Mouse (Mus musculus) heart, embryonic 16.5 days (tissue): ENCODE results near the gene Ankrd13b. TPM values are rescaled to one million over a fixed set of nuclear protein-coding genes. Genes with fewer than 3 reads are reported as not detected.
A peak's percentile ranks its signal among the peaks of the same experiment; 100 is the strongest.

Experiments used
- ATAC-seq: fragments of 200-750 bp; cut with Nextera tagmentation; replicated peaks from 2 replicates; pipeline ENCODE4 v1.8.0; 2017; ENCODE audit warnings: moderate number of reproducible peaks; ENCODE audit not compliant: insufficient read depth, low FRiP score; ENCODE audit errors: extremely low read depth
- H3K27ac ChIP-seq: fragments of 300-500 bp; sonication (generic); 2 replicates; pipeline ENCODE4 v1.5.1; 2014; ENCODE audit warnings: mild to moderate bottlenecking, low read length, control low read depth, moderate library complexity
- H3K27me3 ChIP-seq: fragments of 300-500 bp; sonication (generic); 2 replicates; pipeline ENCODE4 v1.6.1; 2014; ENCODE audit warnings: low read length, mixed read lengths; ENCODE audit not compliant: control insufficient read depth, insufficient read depth
- H3K36me3 ChIP-seq: fragments of 300-500 bp; sonication (generic); 2 replicates; pipeline ENCODE4 v1.6.1; 2014; ENCODE audit not compliant: control insufficient read depth, insufficient read depth
- H3K4me1 ChIP-seq: fragments of 300-500 bp; sonication (generic); 2 replicates; pipeline ENCODE4 v1.6.1; 2014; ENCODE audit warnings: low read length, mixed read lengths; ENCODE audit not compliant: control insufficient read depth, insufficient read depth
- H3K4me2 ChIP-seq: fragments of 300-500 bp; sonication (generic); 2 replicates; pipeline ENCODE4 v1.6.1; 2014; ENCODE audit warnings: low read depth, mild to moderate bottlenecking, control low read depth, low read length
- H3K4me3 ChIP-seq: fragments of 300-500 bp; sonication (generic); 2 replicates; pipeline ENCODE4 v1.5.1; 2014; ENCODE audit warnings: mild to moderate bottlenecking, control low read depth, low read length
- H3K9ac ChIP-seq: fragments of 300-500 bp; sonication (generic); 2 replicates; pipeline ENCODE4 v1.6.1; 2014; ENCODE audit warnings: low read length, control low read depth
- H3K9me3 ChIP-seq: fragments of 300-500 bp; sonication (generic); replicated peaks from 2 replicates; pipeline ENCODE4 v1.6.1; 2016; ENCODE audit warnings: low read length; ENCODE audit not compliant: control insufficient read depth
- WGBS: fragments of 180-500 bp; shearing (Covaris S2); extraction: QIAGEN DNeasy Blood & Tissue Kit; methylation state at CpG from one replicate; pipeline ENCODE4 v1.1.7; 2014; 5-methylcytosine and 5-hydroxymethylcytosine counted together
- polyA plus RNA-seq: library from polyadenylated mRNA; unstranded; fragments of >200 nt; fragmentation: Nextera tagmentation; extraction: Ambion mirVana; gene quantifications from 2 replicates; pipeline ENCODE4 v1.2.1, GENCODE M21; 2015

Ankrd13b gene
- polyA plus RNA-seq, 1 experiment from 2014 or later, result 2.0 TPM

DNA sequence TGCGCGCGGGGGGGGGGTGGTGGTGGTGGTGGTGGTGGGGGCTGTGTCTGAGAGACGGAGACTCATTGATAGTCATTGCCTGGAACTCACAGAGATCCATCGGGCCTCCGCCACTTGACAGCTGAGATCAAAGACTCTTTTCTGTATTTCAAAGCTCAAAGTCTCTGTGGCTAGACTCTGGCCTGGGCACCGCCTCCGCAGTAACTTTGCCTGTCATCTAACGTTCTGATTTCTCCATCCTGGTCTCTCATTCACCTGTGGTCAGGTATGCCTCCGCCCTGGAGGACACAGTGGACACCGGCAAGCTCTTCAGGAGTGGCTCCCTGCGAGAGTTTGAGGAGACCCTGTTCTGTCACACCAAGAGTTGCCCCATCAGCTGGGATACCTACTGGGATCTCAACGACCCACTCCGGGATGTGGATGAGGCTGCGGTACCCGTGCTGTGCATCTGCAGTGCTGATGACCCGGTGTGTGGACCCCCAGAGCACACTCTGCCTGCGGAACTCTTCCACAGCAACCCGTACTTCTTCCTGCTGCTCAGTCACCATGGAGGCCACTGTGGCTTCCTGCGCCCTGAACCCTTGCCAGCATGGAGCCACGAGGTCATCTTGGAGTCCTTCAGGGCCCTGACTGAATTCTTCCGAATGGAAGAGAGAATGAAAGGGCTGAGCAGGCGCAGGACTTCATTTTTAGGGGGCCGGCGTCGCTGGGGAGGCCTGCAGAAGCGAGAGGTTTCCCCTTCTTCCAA lies 28.7 kb upstream of the Ankrd13b start:
- Histone ChIP-seq H3K27ac (peak overlapping the region; percentile 59; the same call in 1 of the 2 replicates), H3K4me2 (peak overlapping the region; percentile 10; the same call in 1 of the 2 replicates)
- no peak for ATAC-seq

DNA sequence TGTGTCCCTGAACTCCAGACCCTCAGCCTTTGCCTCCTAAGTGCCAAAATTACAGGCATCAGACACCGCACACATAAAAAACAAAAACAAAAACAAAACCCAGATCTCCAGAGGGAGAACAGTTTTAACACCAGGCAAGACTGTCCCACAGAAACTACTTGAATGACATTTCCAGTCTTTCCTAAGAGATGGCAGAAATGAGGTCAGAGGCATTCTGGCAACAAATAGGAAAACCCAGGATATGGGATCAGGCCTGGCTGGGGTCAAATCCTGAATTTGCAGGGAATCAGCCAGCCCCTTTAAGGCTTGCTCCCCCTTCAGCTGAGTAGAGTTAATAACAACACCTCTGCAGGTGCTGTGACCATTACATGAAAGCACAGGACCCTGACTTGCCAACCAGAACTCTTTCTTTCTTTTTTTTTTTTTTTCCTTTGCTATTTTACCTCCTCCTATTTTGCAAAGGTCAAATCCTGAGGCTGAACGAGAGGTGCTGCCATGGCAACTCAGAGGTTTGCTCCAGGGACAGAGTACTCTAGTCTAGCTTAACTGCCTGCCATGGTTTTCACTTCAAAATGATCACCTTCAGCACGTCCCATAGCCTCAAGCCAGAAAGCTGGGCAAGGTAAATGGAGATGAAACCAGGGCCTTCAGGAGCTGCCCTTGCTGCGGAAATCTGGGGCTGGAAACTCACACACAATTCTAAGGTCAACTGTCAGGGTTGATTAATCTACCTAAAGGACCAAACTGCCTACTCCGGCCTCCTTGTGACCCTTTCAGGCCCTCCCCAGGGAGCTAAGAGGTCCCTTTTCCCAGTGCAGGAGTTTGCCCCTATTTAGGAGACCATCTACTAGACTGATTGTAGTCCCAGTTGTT lies 27.3 kb upstream of the Ankrd13b start:
- peaks cover 25% of the 10 kb centered on the region for H3K4me1 ChIP-seq
- ATAC-seq, result no peak
- 82% methylated on average over 5 of the region's 5 CpGs for WGBS
- no peaks in the 10 kb centered on the region for H3K9me3 ChIP-seq
- no peak overlapping the region for H3K4me3 ChIP-seq
- H3K4me2 ChIP-seq, result peak overlapping the region; percentile 23
- H3K9ac ChIP-seq, result no peak overlapping the region
- peaks cover 4% of the 10 kb centered on the region; the same call in 1 of the 2 replicates for H3K27me3 ChIP-seq
- no peak overlapping the region for H3K27ac ChIP-seq
- no peaks in the 10 kb centered on the region for H3K36me3 ChIP-seq

More for the DNA sequence above, 28.7 kb upstream of the Ankrd13b start:
- Histone ChIP-seq H3K9ac (no peak overlapping the region), H3K9me3 (no peaks in the 10 kb centered on the region), H3K4me3 (no peak overlapping the region), H3K36me3 (no peaks in the 10 kb centered on the region), H3K27me3 (peaks cover 4% of the 10 kb centered on the region; the same call in 1 of the 2 replicates), H3K4me1 (peaks cover 18% of the 10 kb centered on the region)
- 77% methylated on average over 27 of the region's 27 CpGs for WGBS

- Histone ChIP-seq H3K9me3 (no peaks in the 10 kb centered on the region), H3K36me3 (no peaks in the 10 kb centered on the region), H3K4me2 (peak within 1 kb of the TSS; percentile 98), H3K27me3 (peaks cover 4% of the 10 kb centered on the region; the same call in 1 of the 2 replicates), H3K27ac (peak within 1 kb of the TSS; percentile 58), H3K9ac (peak within 1 kb of the TSS; percentile 75), H3K4me3 (peak within 1 kb of the TSS; percentile 74), H3K4me1 (peaks cover 25% of the 10 kb centered on the region)
- ATAC-seq, result no peak
- WGBS, result 13% methylated on average over 39 of the region's 39 CpGs
Measured at GRCm38 (mm10) chr11:77515637-77516552, 26.4 kb upstream of the Ankrd13b start, which contains the start of gene Trp53i13. Trp53i13 (minus strand) TSS chr11:77515980.

DNA sequence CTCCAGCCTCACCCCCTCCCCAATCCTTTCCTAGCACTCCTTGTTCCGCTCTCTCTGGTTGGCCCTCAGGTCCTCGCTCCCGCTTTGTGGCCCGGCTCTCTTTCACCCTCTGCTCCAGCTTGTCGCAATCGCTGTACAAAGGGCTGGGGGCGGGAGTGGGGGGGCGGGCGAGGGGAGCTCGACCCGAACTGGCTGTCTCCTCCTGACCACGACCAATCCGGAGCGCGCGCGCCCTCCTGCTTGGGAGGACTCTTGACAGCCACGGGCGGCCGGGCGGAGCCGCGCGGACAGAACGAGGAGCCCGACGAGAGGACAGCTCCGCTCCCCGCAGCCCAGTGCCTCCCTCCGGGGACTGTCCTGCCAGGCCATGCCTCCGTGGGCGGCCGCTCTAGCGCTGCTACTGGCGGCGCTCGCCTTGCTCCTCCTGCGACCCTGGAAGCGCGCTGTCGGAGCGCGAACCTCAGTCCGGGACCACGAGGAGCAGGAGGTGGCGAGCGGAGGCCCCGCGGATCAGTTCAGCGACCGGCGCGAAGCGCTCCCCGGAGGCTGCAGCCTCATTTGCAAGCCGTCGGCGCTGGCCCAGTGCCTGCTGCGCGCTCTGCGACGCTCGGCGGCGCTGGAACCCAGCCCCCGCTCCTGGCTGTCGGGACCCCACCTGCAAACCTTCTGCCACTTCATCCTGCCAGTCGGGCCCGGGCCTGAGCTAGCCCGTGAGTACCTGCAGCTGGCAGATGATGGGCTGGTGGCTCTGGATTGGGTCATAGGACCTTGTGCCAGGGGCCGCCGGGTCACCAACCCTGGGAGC lies 25.6 kb upstream of the Ankrd13b start, which contains the start of gene Abhd15:
Gene Abhd15, plus strand, starts transcription at position 290 of the 805 bp plus-strand sequence.
- ATAC-seq, result peak; percentile 44
- under 1% methylated on average over 72 of the region's 72 CpGs for WGBS
- H3K9ac ChIP-seq, result peak within 1 kb of the TSS; percentile 78
- H3K27me3 ChIP-seq, result peaks cover 4% of the 10 kb centered on the region; the same call in 1 of the 2 replicates
- peak within 1 kb of the TSS; percentile 58 for H3K27ac ChIP-seq
- H3K4me3 ChIP-seq, result peak within 1 kb of the TSS; percentile 74
- peaks cover 25% of the 10 kb centered on the region for H3K4me1 ChIP-seq
- H3K4me2 ChIP-seq, result peak within 1 kb of the TSS; percentile 98
- no peaks in the 10 kb centered on the region for H3K36me3 ChIP-seq
- no peaks in the 10 kb centered on the region for H3K9me3 ChIP-seq

GRCm38 (mm10) chr11:77514281-77514831 lies 24.9 kb upstream of the Ankrd13b start:
- no peak for ATAC-seq
- Histone ChIP-seq H3K9ac (peak overlapping the region; percentile 75), H3K4me2 (peak overlapping the region; percentile 98), H3K9me3 (no peaks in the 10 kb centered on the region), H3K27ac (peak overlapping the region; percentile 58), H3K27me3 (peaks cover 4% of the 10 kb centered on the region; the same call in 1 of the 2 replicates), H3K4me1 (peaks cover 25% of the 10 kb centered on the region), H3K4me3 (peak overlapping the region; percentile 74), H3K36me3 (no peaks in the 10 kb centered on the region)
- WGBS, result 7% methylated on average over 19 of the region's 19 CpGs

DNA sequence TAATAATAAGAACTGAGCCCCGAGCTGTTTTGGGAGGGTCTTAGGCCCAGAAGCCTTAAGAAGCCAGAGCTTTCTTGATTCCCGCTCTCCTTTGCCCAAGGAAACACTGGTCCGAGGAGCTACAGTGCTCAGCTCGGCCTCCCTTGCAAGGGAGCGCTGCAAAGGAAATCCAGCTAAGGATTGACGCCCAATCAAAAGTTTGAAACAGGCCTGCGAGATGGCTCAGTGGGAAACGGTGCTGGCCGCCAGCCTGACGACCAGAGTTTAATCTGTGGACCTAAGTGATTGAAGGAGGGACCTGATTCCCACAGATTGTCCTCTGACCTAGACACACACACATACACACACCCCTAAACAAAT lies 24.3 kb upstream of the Ankrd13b start:
- WGBS, result 11% methylated on average over 10 of the region's 10 CpGs
- Histone ChIP-seq H3K36me3 (no peaks in the 10 kb centered on the region), H3K9ac (peak overlapping the region; percentile 78), H3K9me3 (no peaks in the 10 kb centered on the region), H3K27me3 (peaks cover 4% of the 10 kb centered on the region; the same call in 1 of the 2 replicates), H3K4me2 (peak overlapping the region; percentile 98), H3K4me3 (peak overlapping the region; percentile 74), H3K4me1 (peaks cover 25% of the 10 kb centered on the region), H3K27ac (peak overlapping the region; percentile 60)
- no peak for ATAC-seq

DNA sequence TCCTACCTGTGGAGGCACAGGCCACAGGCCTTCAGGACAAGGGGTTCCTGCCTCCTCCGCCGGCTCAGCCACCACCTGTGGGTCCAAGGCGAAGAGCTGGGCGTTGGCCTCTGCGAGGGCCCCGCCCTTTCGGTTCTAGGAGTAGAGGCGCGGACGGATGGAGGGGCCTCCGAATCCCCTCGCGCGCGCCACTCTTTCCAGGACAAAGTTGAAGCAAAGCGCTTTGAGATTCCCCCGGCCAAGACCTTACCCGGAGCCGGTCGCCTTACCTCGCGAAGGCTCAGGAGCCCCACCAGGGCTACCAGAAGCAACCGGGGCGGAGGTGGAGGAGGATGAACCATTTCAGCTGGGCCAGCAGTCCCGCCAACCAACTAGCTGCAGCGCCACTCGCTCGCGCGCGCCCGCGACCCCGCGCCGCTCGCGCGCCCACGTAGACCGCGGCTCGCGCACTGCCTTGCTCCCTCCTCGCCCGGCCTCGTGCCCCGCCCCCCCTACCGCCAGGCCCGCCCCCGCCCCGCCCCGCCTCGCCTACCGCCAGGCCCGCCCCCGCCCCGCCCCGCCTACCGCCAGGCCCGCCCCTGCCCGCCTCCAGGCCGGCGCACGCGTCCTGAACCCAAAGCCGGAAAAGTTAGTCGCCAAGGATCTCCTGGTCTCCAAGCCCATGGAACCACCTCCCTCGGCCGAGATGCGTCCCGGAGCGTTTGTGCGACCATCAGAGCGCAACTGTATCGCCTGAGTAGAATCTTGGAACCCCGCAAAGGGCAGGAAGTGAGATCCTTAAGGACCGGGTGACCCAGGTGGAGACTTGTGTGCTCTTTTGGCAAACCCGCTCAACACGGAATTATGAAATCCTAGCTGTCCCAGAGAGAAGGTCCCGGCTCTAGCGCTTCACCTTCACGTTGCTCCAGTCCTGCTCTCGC lies 23.7 kb upstream of the Ankrd13b start:
- Histone ChIP-seq H3K4me3 (peak overlapping the region; percentile 74), H3K27ac (peak overlapping the region; percentile 62), H3K27me3 (peaks cover 4% of the 10 kb centered on the region; the same call in 1 of the 2 replicates), H3K36me3 (no peaks in the 10 kb centered on the region), H3K4me1 (peaks cover 32% of the 10 kb centered on the region), H3K9me3 (no peaks in the 10 kb centered on the region), H3K9ac (peak overlapping the region; percentile 81), H3K4me2 (peak overlapping the region; percentile 98)
- ATAC-seq, result peak; percentile 76
- WGBS, result under 1% methylated on average over 68 of the region's 84 CpGs
